Mouse (Mus musculus) lung, postnatal 14 days (tissue): Measurements from ENCODE around the gene Tesc.
A peak's percentile ranks its signal among the peaks of the same experiment; 100 is the strongest.

Experiments
- DNase-seq: peaks from one replicate; pipeline ENCODE4 v3.0.0; 2021

Gene Tesc

GRCm38 (mm10) chr5:118078550-118078949 is 51.0 kb downstream of the Tesc start:
- DNase-seq = no peak

GRCm38 (mm10) chr5:118079354-118079753 is 51.8 kb downstream of the Tesc start:
- no peak for DNase-seq

- DNase-seq = no peak
Observed at GRCm38 (mm10) chr5:118079839-118080250, 52.3 kb downstream of the Tesc start.

- DNase-seq = no peak
Observed at GRCm38 (mm10) chr5:118081374-118081949, 53.9 kb downstream of the Tesc start.

GRCm38 (mm10) chr5:118081996-118082395 is 54.5 kb downstream of the Tesc start:
- peak; percentile 20 for DNase-seq

GRCm38 (mm10) chr5:118083060-118083638 is 55.6 kb downstream of the Tesc start:
- DNase-seq = no peak

- no peak for DNase-seq
Observed at GRCm38 (mm10) chr5:118084171-118084727, 56.7 kb downstream of the Tesc start.

- DNase-seq = no peak
Observed at GRCm38 (mm10) chr5:118085313-118085712, 57.8 kb downstream of the Tesc start.

- no peak for DNase-seq
Observed at GRCm38 (mm10) chr5:118086956-118087355, 59.4 kb downstream of the Tesc start.

GRCm38 (mm10) chr5:118089102-118089501 is 61.6 kb downstream of the Tesc start:
- DNase-seq = no peak

GRCm38 (mm10) chr5:118090101-118090500 is 62.6 kb downstream of the Tesc start:
- DNase-seq = no peak

GRCm38 (mm10) chr5:118090837-118091236 is 63.3 kb downstream of the Tesc start:
- DNase-seq = peak; percentile 49

GRCm38 (mm10) chr5:118093321-118094035 is 65.9 kb downstream of the Tesc start:
- no peak for DNase-seq

- no peak for DNase-seq
Observed at GRCm38 (mm10) chr5:118095433-118095832, 67.9 kb downstream of the Tesc start.

GRCm38 (mm10) chr5:118095849-118096248 is 68.3 kb downstream of the Tesc start:
- DNase-seq = no peak

- DNase-seq = no peak
Observed at GRCm38 (mm10) chr5:118096317-118096716, 68.8 kb downstream of the Tesc start.

- no peak for DNase-seq
Observed at GRCm38 (mm10) chr5:118099069-118099869, 71.7 kb downstream of the Tesc start.

- no peak for DNase-seq
Observed at GRCm38 (mm10) chr5:118099870-118100478, 72.4 kb downstream of the Tesc start.

- DNase-seq = no peak
Observed at GRCm38 (mm10) chr5:118105536-118105935, 78.0 kb downstream of the Tesc start.

GRCm38 (mm10) chr5:118106667-118107066 is 79.1 kb downstream of the Tesc start:
- DNase-seq = no peak

- DNase-seq = no peak
Observed at GRCm38 (mm10) chr5:118108124-118108793, 80.7 kb downstream of the Tesc start.

- DNase-seq = no peak
Observed at GRCm38 (mm10) chr5:118108794-118109440, 81.4 kb downstream of the Tesc start.
